Mouse (Mus musculus) left cerebral cortex, postnatal 36 days (tissue): ENCODE data around the gene Gcnt1. TPM values are rescaled to one million over a fixed set of nuclear protein-coding genes. Genes with fewer than 3 reads are reported as not detected.

Source experiments
- DNase-seq, 2 experiments: peaks; one replicate each; pipeline ENCODE4 v3.0.0; 2021 to 2022; ENCODE audit warnings: low spot score in 2 of 2, mixed read lengths in 1 of 2
- intact Hi-C: fragments of 180-260 bp; cut with DNase I; formaldehyde crosslinking; loops from one replicate; pipeline ENCODE4 v1.15.1; 2025
- total RNA-seq, 2 experiments: library from RNA; stranded (reverse); gene quantifications; 2 replicates each; pipeline ENCODE4 v1.2.3; 2021

Gcnt1 gene
- total RNA-seq, 2 experiments from 2014 or later: 2.0 to 2.2 TPM

DNA sequence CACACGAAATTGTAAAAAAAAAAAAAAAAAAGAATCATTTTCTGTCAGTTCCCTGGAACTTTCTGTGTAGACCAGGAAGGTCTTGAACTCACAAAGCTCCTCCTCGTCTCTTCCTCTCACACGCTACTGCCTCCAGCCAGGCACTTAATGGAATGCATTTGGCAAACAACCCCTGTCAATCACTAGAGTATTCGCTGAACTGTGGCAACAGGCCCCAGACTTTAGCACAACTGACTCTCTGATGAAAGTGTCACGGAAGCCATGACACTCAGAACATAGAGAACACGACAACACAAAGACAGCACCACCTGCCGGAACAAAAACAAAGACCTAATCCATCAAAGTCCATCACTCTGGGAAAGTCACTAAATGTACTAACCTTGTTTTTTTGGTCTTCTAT, 3.1 kb downstream of the Gcnt1 start:
- intact Hi-C loops: no loop called here
- DNase-seq: no peak

DNA sequence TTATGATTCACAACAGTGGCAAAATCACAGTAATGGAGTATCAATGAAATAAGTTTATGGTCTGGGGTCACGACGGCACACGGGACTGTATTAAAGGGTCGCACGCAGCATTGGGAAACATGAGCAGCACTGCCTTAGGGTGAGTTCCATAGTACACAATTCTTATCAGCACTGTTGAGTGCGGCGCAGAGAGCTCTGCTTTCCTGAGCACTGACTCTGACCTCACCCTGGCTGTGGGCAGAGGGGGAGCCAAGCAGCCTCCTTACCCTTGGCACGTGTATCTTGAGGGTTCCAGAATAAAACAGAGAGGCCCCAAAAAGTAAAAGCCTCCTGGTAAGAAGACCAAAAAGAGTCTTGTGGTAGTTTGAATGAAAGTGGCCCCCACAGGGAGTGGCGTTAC, 4.1 kb downstream of the Gcnt1 start:
- intact Hi-C loops: no loop called here
- DNase-seq: no peak

DNA sequence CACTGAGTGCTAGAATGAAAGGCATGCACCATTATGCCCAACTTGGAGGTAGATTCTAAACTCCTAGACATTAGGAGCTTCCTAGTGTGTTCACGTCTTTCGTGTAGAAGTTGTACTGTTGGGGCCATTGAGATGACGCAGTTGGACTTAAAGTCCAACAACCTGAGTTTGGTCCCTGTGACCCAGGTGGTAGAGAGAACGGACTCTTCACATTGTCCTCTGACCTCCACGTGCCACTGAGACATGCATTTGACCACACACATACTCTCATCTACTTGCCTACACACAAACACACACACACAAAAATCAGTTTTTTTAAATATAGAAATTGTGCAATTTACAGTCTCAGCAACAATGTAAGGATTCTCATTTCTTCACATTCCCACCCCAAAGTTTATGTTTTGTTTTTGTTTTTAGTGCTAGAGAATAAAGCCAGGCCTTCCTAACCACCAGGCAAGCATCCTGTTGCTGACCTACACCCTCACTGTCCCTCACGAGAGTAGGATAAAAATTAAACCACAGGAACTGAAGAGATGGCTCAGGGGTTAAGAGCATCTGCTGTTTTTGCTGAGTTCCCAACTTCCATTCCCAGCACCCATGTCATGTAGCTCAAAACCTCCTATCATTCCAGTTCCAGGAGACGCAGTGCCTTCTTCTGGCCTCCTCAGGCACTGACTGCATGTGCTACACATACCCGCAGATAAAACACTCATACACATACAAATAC, 6.1 kb downstream of the Gcnt1 start:
- DNase-seq: no peak
- intact Hi-C loops: no loop called here

DNA sequence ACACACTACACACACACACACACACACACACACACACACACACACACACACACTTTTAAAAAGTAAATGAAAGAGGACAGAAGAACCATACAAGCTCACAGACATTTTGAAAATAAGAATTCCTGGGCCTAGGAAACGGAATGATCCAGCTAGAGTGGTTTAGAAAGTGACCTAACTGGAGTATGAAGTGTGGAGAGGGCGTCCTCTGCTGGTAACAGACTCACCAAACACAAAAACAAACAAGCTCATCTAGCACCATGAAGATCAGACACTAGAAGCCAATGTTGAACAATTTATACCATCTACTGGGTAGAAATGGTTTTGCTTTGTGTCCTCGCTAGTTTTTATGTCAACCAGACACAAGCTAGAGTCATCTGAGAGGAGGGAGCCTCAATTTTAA, 7.9 kb downstream of the Gcnt1 start:
- peak in 1 of 2 experiments; percentile 18 for DNase-seq

GRCm38 (mm10) chr19:17361181-17361580, 11.5 kb downstream of the Gcnt1 start:
- intact Hi-C loops: no loop called here
- DNase-seq: no peak

More for the DNA sequence above, 7.9 kb downstream of the Gcnt1 start:
- intact Hi-C loops: no loop called here

GRCm38 (mm10) chr19:17359315-17359890, 13.2 kb downstream of the Gcnt1 start:
- intact Hi-C loops: no loop called here
- DNase-seq: no peak

DNA sequence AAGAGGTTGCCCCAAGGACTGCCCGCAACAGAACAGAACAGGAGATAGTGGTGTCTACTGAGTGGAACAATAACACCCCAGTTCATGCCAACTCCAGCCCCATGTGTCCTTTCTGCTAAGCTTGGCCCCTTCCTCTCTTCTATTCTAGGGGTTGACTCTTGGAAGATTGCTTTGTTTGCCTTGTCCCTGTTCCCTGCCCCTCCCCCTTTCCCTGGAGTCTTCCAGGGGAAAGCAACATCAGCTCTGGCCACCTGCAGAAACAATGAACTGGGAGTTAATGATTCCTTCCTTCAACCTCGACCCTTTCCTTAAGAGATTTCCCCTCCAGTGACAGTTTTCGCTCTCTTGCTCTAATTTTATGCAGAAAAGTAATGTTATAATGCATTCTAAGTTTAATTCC, 15.3 kb downstream of the Gcnt1 start:
- intact Hi-C loops: no loop called here
- no peak for DNase-seq

DNA sequence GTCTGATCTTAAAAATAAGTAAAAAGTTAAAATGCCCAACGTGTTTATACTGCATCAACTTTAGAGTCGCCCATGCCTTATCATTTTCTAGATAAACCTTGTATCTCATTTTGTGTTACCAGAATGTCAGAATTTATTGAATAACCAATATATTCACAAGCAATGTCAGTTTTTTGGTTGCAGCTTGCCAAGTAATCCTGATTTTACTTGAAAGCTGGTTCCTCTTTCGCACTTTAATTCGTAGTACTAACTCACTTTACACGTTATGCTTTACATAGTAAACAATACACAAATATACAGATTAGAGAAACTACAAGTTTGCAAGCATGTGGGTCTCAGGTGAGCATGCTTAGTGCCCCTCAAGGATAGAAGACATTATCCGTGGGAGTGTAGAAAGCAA, 15.7 kb downstream of the Gcnt1 start:
- no peak for DNase-seq
- intact Hi-C loops: no loop called here

- intact Hi-C loops: no loop called here
- peak in 1 of 2 experiments; percentile 10 for DNase-seq
Observed at GRCm38 (mm10) chr19:17355950-17356867, 16.4 kb downstream of the Gcnt1 start.

DNA sequence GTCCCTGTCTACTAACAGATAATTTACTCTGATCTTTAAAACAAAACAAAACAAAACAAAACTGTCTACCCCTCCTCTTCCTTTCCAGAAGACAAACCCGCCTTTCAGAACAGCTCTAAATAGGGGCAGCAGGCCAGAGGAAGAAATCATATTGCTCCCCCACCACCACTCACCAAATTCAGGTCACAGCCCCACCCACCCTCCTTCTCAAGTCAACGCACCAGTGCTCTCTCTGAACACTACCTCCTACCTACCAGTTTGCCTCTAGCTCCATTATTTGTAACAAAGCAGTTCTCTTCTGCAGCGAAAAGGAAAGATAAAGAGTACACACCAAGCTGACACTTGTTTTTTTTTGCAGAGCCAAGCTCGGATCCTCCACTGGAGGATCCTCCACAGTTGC, 17.3 kb downstream of the Gcnt1 start:
- no peak for DNase-seq
- intact Hi-C loops: no loop called here

DNA sequence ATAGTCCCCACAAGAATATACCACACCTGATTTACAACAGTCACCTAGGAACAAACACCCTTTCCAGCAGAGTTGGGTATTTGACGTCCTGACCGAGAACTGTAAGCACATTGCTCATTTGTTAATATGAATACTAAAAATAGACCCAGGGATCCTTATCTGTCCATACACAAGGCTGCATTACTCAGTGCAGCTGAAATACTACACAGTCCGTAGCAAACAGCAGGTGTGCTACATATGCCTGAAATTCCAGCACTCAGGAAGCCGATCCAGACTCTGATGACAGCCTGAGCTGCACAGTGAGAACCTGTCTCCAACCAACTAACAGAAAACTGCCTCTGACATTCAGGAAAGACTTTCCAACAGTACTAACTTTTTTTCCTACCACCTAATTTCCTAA, 17.8 kb downstream of the Gcnt1 start:
- DNase-seq: no peak
- intact Hi-C loops: no loop called here

GRCm38 (mm10) chr19:17354362-17354761, 18.3 kb downstream of the Gcnt1 start:
- intact Hi-C loops: no loop called here
- no peak for DNase-seq

DNA sequence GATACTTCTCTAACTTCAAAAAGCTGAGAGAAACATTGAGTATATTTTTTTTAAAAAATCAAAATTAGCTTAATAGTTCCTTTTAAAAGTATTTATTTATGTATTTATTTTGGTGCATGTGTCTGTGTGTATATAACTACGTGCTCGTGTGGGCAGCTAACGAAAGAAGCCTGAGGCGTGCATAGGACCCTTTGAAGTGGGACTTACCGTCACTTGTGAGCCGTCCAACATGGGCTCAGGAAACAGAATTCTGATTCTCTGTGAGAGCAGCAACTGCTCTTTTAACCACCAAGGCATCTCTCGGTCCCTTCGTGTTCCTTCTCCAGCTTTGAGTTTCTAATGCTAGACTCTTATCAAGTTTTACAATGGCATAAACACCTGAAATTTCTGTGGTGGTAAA, 18.9 kb downstream of the Gcnt1 start:
- intact Hi-C loops: no loop called here
- DNase-seq: no peak

DNA sequence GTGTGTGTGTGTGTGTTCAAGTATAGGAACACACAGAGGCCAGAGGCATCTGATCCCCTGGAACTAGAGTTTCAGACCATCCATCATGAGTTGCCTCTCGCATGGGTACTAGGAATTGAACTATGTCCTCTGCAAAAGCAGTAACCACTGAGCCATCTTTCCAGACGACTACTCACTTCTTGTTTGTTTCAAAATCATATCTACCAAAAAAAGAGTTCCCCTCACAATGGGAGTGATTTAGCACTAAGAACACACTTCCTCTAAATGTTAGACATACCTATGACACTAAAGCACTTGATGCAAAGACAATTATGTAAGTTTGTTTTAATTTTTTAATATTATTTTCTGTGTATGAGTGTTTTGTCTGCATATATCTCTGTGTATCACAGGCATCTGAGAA, 24.8 kb downstream of the Gcnt1 start:
- DNase-seq: no peak
- intact Hi-C loops: no loop called here

GRCm38 (mm10) chr19:17346716-17347474, 25.7 kb downstream of the Gcnt1 start:
- no peak for DNase-seq
- intact Hi-C loops: no loop called here

DNA sequence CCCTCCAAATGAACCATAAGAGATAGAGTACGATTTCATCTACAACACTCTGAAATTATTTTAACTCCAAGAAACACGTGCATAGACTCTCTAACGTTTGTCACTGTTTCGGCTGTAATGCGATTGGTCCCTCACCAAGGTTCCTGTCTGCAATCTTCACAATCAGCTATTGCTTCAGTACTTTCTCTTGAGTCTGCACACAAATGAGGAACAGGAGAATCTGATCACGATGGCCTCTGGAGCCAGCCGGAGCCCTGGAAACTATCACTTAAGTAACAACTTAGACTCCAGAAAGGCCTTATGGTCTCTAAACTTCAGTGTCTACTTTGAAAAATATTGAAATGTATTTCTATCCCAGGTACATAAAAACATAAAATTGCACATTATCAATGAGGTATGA, 27.8 kb downstream of the Gcnt1 start:
- DNase-seq: no peak
- intact Hi-C loops: no loop called here

- intact Hi-C loops: no loop called here
- no peak for DNase-seq
Observed at GRCm38 (mm10) chr19:17339563-17339962, 33.1 kb downstream of the Gcnt1 start.

DNA sequence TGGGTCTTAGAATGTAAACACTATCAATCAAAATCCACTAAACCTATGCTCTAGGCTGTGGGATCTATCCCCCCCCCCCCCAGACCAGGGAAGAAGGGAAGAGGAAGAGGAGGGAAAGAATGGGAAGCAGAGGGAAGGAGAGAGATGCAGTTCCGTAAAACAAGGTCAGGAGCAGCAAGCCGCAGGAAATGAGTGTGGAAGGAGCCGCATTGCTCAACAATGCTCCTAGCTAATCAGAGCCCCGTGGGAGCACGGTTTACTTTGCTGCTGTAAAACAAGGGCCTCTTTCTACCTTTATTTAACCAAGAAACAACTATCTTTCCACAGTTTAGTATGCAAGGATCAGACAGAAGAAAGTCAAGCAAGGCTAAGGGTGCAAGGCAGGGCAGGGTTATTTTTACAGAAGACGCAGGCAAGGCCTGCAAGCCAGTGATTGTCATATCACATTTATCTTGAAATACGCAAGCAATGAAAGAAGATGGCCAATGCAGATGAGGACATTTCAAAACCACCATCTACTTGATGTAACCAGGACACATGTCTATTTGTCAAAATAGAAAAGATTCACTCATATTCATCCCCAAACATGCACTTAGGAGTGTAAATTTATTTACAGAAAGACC, 35.5 kb downstream of the Gcnt1 start:
- no peak for DNase-seq
- intact Hi-C loops: no loop called here

DNA sequence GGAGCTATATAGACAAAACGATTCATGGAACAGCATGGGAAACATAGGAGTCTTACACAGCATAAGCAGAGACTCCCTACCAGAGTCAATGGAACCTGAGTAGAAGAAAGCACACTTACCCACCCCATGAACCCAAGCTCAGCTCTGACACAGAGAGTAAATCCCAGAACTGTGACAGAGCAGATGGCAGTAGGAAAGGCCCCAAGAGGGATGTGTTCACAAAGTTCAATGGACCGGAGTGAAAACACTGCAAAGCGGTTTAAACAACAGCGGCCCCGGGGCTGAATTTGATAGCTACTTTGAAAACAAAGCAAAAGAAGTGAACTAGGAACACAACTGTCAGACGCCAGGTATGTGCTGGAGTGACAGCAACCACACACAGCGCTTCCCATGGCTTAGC, 36.0 kb downstream of the Gcnt1 start:
- DNase-seq: no peak

More for the DNA sequence above, 36.0 kb downstream of the Gcnt1 start:
- intact Hi-C loops: no loop called here
